Mouse (Mus musculus) myocyte (in vitro differentiated cells): Measurements from ENCODE around the gene Supt6.

ENCODE experiments used
- CEBPB ChIP-seq: IDR thresholded peaks from 2 replicates; pipeline ENCODE4 v1.6.1; 2011; ENCODE audit warnings: mild to moderate bottlenecking, moderate library complexity; ENCODE audit not compliant: poor library complexity, insufficient read depth, severe bottlenecking
- E2F4 ChIP-seq: IDR thresholded peaks from one replicate; pipeline ENCODE4 v1.6.1; 2011; ENCODE audit warnings: mild to moderate bottlenecking, control low read depth, moderate library complexity; ENCODE audit not compliant: insufficient read depth
- MAX ChIP-seq: IDR thresholded peaks from one replicate; pipeline ENCODE4 v1.6.1; 2011; ENCODE audit warnings: low read depth, mild to moderate bottlenecking, control low read depth
- MYOD1 ChIP-seq, 3 experiments: IDR thresholded peaks; one replicate each; pipeline ENCODE4 v1.6.1; 2011; ENCODE audit warnings: control low read depth in 2 of 3, low read depth in 2 of 3, mild to moderate bottlenecking in 2 of 3, moderate library complexity in 1 of 3; ENCODE audit not compliant: insufficient read length in 2 of 3, control insufficient read depth in 1 of 3
- MYOG ChIP-seq, 3 experiments: IDR thresholded peaks; one replicate each; pipeline ENCODE4 v1.6.1; 2011; ENCODE audit warnings: control low read depth in 2 of 3, low read depth in 2 of 3, mild to moderate bottlenecking in 2 of 3; ENCODE audit not compliant: insufficient read length in 2 of 3, control insufficient read depth in 1 of 3, insufficient read depth in 1 of 3
- POLR2A ChIP-seq: IDR thresholded peaks from one replicate; pipeline ENCODE4 v1.6.1; 2011; ENCODE audit warnings: low read depth, mild to moderate bottlenecking, control low read depth, moderate library complexity; ENCODE audit not compliant: insufficient read length
- POLR2AphosphoS2 ChIP-seq: IDR thresholded peaks from one replicate; pipeline ENCODE4 v1.6.1; 2011; ENCODE audit warnings: low read depth, control low read depth; ENCODE audit not compliant: insufficient read length
- REST ChIP-seq: IDR thresholded peaks from one replicate; pipeline ENCODE4 v1.6.1; 2011; ENCODE audit warnings: mild to moderate bottlenecking, control low read depth, moderate library complexity; ENCODE audit not compliant: insufficient read depth, insufficient read length
- TCF12 ChIP-seq: IDR thresholded peaks from one replicate; pipeline ENCODE4 v1.6.1; 2011; ENCODE audit warnings: mild to moderate bottlenecking, control low read depth; ENCODE audit not compliant: poor library complexity, insufficient read depth, severe bottlenecking

- TF ChIP-seq MYOD1 (IDR thresholded peaks at IDR 0.05; ENCODE audit: control insufficient read depth in 1 of 3, insufficient read length in 2 of 3, low read depth in 2 of 3) (no peak), POLR2A (peak; percentile 70), REST (no peak), E2F4 (no peak), CEBPB (no peak), MAX (no peak), TCF12 (no peak), POLR2AphosphoS2 (peak; percentile 63), MYOG (IDR thresholded peaks at IDR 0.05; ENCODE audit: control insufficient read depth in 1 of 3, insufficient read depth in 1 of 3, insufficient read length in 2 of 3, low read depth in 2 of 3) (peak in 1 of 3 experiments; percentile 1)
Measured at GRCm38 (mm10) chr11:78189234-78190040, 56.4 kb downstream of the Supt6 start.
